ENCODE assay signal across 13 mouse cellular contexts in the genomic region with DNA sequence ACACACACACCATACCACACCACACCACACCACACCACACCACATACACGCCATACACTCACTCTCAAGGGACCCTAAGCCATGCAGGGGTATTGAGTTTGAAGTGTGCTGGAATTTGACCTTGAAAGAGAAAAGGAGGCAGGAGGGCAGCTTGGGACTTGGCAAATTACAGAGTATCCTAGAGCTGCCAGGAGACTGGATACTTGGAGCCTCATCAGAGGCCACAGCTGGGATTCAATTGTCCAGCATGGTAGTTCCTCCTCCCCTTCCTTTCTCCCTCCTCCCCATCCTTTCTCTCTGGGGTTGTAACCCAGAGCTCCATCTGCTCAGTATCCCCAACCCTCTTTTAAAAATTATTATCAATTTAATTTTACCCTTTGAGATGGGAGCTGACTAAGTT. TPM values are rescaled to one million over a fixed set of nuclear protein-coding genes. Genes with fewer than 3 reads are reported as not detected.
A peak's percentile ranks its signal among the peaks of the same experiment; 100 is the strongest.
DNase-seq lines count a peak whose midpoint lies in the region; ATAC-seq and TF ChIP-seq lines count a peak whose summit lies in the region.
"Had no signal": no experiment of that assay in that cellular context is flagged by ENCODE, and none has a peak within 500 bp of the region (broad histone marks: within the 10 kb centered on the region; RNA-seq: fewer than 3 reads in every experiment).

No protein-coding gene starts in this region.

- no peak for ATAC-seq in forebrain, embryonic 16.5 days
- no peak for ATAC-seq in forebrain, embryonic 12.5 days (ENCODE audit: low FRiP score)
- no peak for ATAC-seq in limb, embryonic 15.5 days (ENCODE audit: insufficient number of reproducible peaks, low FRiP score, low TSS enrichment, low read depth)
- no peak for ATAC-seq in lung, postnatal 0 days
- no peak for ATAC-seq in CD4-positive, CD25-positive, alpha-beta regulatory T cell, adult 4 months

- TF ChIP-seq CTCF in brain, embryonic 14.5 days (IDR thresholded peaks at IDR 0.05; ENCODE audit: borderline replicate concordance, extremely low read depth, insufficient read depth, insufficient read length), result no peak
- TF ChIP-seq CTCF in lung, postnatal 0 days (IDR thresholded peaks at IDR 0.05), result no peak

- no peak overlapping the region for H3K9ac ChIP-seq in forebrain, embryonic 16.5 days (replicated peaks; ENCODE audit: low read depth, low read length)
- no peak overlapping the region for H3K9ac ChIP-seq in forebrain, embryonic 12.5 days
- no peak overlapping the region for H3K9ac ChIP-seq in limb, embryonic 15.5 days
- no peak overlapping the region for H3K9ac ChIP-seq in lung, postnatal 0 days (replicated peaks; ENCODE audit: low read depth)
- H3K9ac ChIP-seq: hindbrain, embryonic 12.5 days; neural tube, embryonic 12.5 days had no signal

- DNase-seq in limb, embryonic 10.5 days (ENCODE audit: low spot score), result no peak
- peak; percentile 40 for DNase-seq in brain, embryonic 14.5 days (ENCODE audit: low read depth)
- DNase-seq in lung, postnatal 0 days (ENCODE audit: low spot score), result peak; percentile 77
- DNase-seq in right cerebral cortex, postnatal 14 days, result no peak
- DNase-seq: left cerebral cortex, postnatal 4 days; right cerebral cortex, adult 18-20 months had no signal

- H3K36me3 ChIP-seq in forebrain, embryonic 16.5 days (ENCODE audit: control insufficient read depth, insufficient read depth), result no peaks in the 10 kb centered on the region
- no peaks in the 10 kb centered on the region for H3K36me3 ChIP-seq in forebrain, embryonic 12.5 days (replicated peaks)
- no peaks in the 10 kb centered on the region for H3K36me3 ChIP-seq in limb, embryonic 15.5 days
- H3K36me3 ChIP-seq in limb, embryonic 10.5 days, result no peaks in the 10 kb centered on the region
- no peaks in the 10 kb centered on the region for H3K36me3 ChIP-seq in lung, postnatal 0 days (ENCODE audit: insufficient read depth, low read length)
- H3K36me3 ChIP-seq: hindbrain, embryonic 12.5 days; neural tube, embryonic 12.5 days had no signal

- no peaks in the 10 kb centered on the region for H3K27me3 ChIP-seq in forebrain, embryonic 16.5 days (replicated peaks; ENCODE audit: control insufficient read depth, insufficient read depth, low read length)
- peaks cover under 1% of the 10 kb centered on the region; the same call in 1 of the 2 replicates for H3K27me3 ChIP-seq in forebrain, embryonic 12.5 days
- no peaks in the 10 kb centered on the region for H3K27me3 ChIP-seq in limb, embryonic 15.5 days
- H3K27me3 ChIP-seq in limb, embryonic 10.5 days (ENCODE audit: low read depth, poor library complexity, severe bottlenecking), result no peaks in the 10 kb centered on the region
- no peaks in the 10 kb centered on the region for H3K27me3 ChIP-seq in lung, postnatal 0 days (replicated peaks; ENCODE audit: insufficient read depth, low read length)
- H3K27me3 ChIP-seq: hindbrain, embryonic 12.5 days; neural tube, embryonic 12.5 days had no signal

- WGBS in forebrain, embryonic 16.5 days, result 76% methylated on average over 1 of the region's 1 CpGs
- 86% methylated on average over 1 of the region's 1 CpGs for WGBS in forebrain, embryonic 12.5 days
- 62% methylated on average over 1 of the region's 1 CpGs for WGBS in limb, embryonic 15.5 days
- WGBS in limb, embryonic 10.5 days, result 96% methylated on average over 1 of the region's 1 CpGs
- 52% methylated on average over 1 of the region's 1 CpGs for WGBS in lung, postnatal 0 days

- no peaks in the 10 kb centered on the region for H3K9me3 ChIP-seq in forebrain, embryonic 16.5 days (ENCODE audit: control insufficient read depth, low read length)
- no peaks in the 10 kb centered on the region for H3K9me3 ChIP-seq in forebrain, embryonic 12.5 days
- no peaks in the 10 kb centered on the region for H3K9me3 ChIP-seq in limb, embryonic 15.5 days
- no peaks in the 10 kb centered on the region for H3K9me3 ChIP-seq in limb, embryonic 10.5 days (replicated peaks)
- H3K9me3 ChIP-seq in lung, postnatal 0 days (ENCODE audit: low read length), result no peaks in the 10 kb centered on the region
- H3K9me3 ChIP-seq: hindbrain, embryonic 12.5 days; neural tube, embryonic 12.5 days had no signal

- TF ChIP-seq POLR2A in brain, embryonic 14.5 days (IDR thresholded peaks at IDR 0.05; ENCODE audit: borderline replicate concordance, extremely low read depth, insufficient read depth, insufficient read length, poor library complexity, severe bottlenecking), result no peak

- TF ChIP-seq EP300 in lung, postnatal 0 days (IDR thresholded peaks at IDR 0.05), result no peak

- H3K4me2 ChIP-seq in forebrain, embryonic 16.5 days (ENCODE audit: low read length), result no peak overlapping the region
- H3K4me2 ChIP-seq in forebrain, embryonic 12.5 days, result no peak overlapping the region
- H3K4me2 ChIP-seq in limb, embryonic 15.5 days, result no peak overlapping the region
- no peak overlapping the region for H3K4me2 ChIP-seq in lung, postnatal 0 days (replicated peaks; ENCODE audit: low read depth, low read length)
- H3K4me2 ChIP-seq: hindbrain, embryonic 12.5 days; neural tube, embryonic 12.5 days had no signal

- H3K4me1 ChIP-seq in forebrain, embryonic 16.5 days (replicated peaks; ENCODE audit: control insufficient read depth, insufficient read depth, low read length), result peaks cover 20% of the 10 kb centered on the region
- peaks cover 9% of the 10 kb centered on the region for H3K4me1 ChIP-seq in forebrain, embryonic 12.5 days
- H3K4me1 ChIP-seq in limb, embryonic 15.5 days, result peaks cover 57% of the 10 kb centered on the region
- H3K4me1 ChIP-seq in limb, embryonic 10.5 days, result peaks cover 10% of the 10 kb centered on the region
- peaks cover 21% of the 10 kb centered on the region for H3K4me1 ChIP-seq in lung, postnatal 0 days (ENCODE audit: insufficient read depth, low read depth, low read length)

- 0 out of 2 replicates have a peak overlapping the region, but pooled peaks have one; percentile 6 for H3K27ac ChIP-seq in forebrain, embryonic 16.5 days (ENCODE audit: low read length)
- H3K27ac ChIP-seq in forebrain, embryonic 12.5 days, result no peak overlapping the region
- peak overlapping the region; percentile 93 for H3K27ac ChIP-seq in limb, embryonic 15.5 days
- H3K27ac ChIP-seq in limb, embryonic 10.5 days, result no peak overlapping the region
- H3K27ac ChIP-seq in lung, postnatal 0 days (ENCODE audit: low read length), result peak overlapping the region; percentile 86
- H3K27ac ChIP-seq: hindbrain, embryonic 12.5 days; neural tube, embryonic 12.5 days had no signal

- H3K4me3 ChIP-seq in forebrain, embryonic 16.5 days (replicated peaks; ENCODE audit: low read length), result no peak overlapping the region
- H3K4me3 ChIP-seq in forebrain, embryonic 12.5 days (replicated peaks), result no peak overlapping the region
- H3K4me3 ChIP-seq in limb, embryonic 15.5 days, result no peak overlapping the region
- no peak overlapping the region for H3K4me3 ChIP-seq in limb, embryonic 10.5 days
- no peak overlapping the region for H3K4me3 ChIP-seq in lung, postnatal 0 days (ENCODE audit: low read depth, low read length)
- H3K4me3 ChIP-seq: hindbrain, embryonic 12.5 days; layer of hippocampus, adult 2 months; neural tube, embryonic 12.5 days had no signal

RNA-seq across cellular contexts. Expression of a gene that starts 50.7 kb away (rescaled TPM):
- polyA plus RNA-seq in forebrain, embryonic 16.5 days (2015; fragmentation: Nextera tagmentation; extraction: Ambion mirVana), result 1.8 TPM in 2 replicates
- 2.4 and 2.6 TPM in 2 replicates for polyA plus RNA-seq in forebrain, embryonic 12.5 days (2016; fragmentation: Nextera tagmentation; extraction: Ambion mirVana)
- 2.2 and 2.5 TPM in 2 replicates for polyA plus RNA-seq in limb, embryonic 15.5 days (2015; fragmentation: Nextera tagmentation; extraction: Ambion mirVana)
- polyA plus RNA-seq in limb, embryonic 10.5 days (2016; fragmentation: Nextera tagmentation; extraction: Ambion mirVana), result 2.6 and 2.9 TPM in 2 replicates
- 5.9 and 6.4 TPM in 2 replicates for polyA plus RNA-seq in brain, embryonic 14.5 days (2012; rRNA removed)
- 1.1 and 1.2 TPM in 2 replicates for polyA plus RNA-seq in lung, postnatal 0 days (2015; fragmentation: Nextera tagmentation; extraction: Ambion mirVana)
- polyA plus RNA-seq in CD4-positive, CD25-positive, alpha-beta regulatory T cell, adult 4 months (2017; shearing (Covaris generic)), result 1 to 10 TPM; 2.0 to 2.2 TPM

Comparison
In these comparisons a context has a peak if more than half of its experiments do, and no peak if none do; other contexts are left out.
1. H3K27ac ChIP-seq: peak in forebrain, embryonic 16.5 days (single experiment), limb, embryonic 15.5 days (single experiment) and lung, postnatal 0 days (single experiment); none in forebrain, embryonic 12.5 days (single experiment) and limb, embryonic 10.5 days (single experiment).
2. DNase-seq: peak in brain, embryonic 14.5 days (single experiment) and lung, postnatal 0 days (single experiment); none in limb, embryonic 10.5 days (single experiment) and right cerebral cortex, postnatal 14 days (single experiment).